ENCODE assay signal across 9 mouse cellular contexts in genomic region chr4:149732800-149733199, GRCm38 (mm10). TPM values are rescaled to one million over a fixed set of nuclear protein-coding genes. Genes with fewer than 3 reads are reported as not detected.
DNase-seq lines count a peak whose midpoint lies in the region; ATAC-seq and TF ChIP-seq lines count a peak whose summit lies in the region.
"Had no signal": no experiment of that assay in that cellular context is flagged by ENCODE, and none has a peak within 500 bp of the region (broad histone marks: within the 10 kb centered on the region; RNA-seq: fewer than 3 reads in every experiment).

No protein-coding gene starts in this region.

- no peak for ATAC-seq in kidney, postnatal 0 days (replicated peaks; ENCODE audit: low FRiP score, low read depth)

- peaks cover 14% of the 10 kb centered on the region for H3K36me3 ChIP-seq in kidney, postnatal 0 days (ENCODE audit: insufficient read depth, low read length)

- H3K4me3 ChIP-seq in kidney, postnatal 0 days (replicated peaks; ENCODE audit: low read depth, low read length), result no peak overlapping the region

- H3K27me3 ChIP-seq in kidney, postnatal 0 days (ENCODE audit: insufficient read depth, low read length), result no peaks in the 10 kb centered on the region

- peak overlapping the region; percentile 31; the same call in 1 of the 2 replicates for H3K27ac ChIP-seq in kidney, postnatal 0 days

- 41% methylated on average over 10 of the region's 10 CpGs for WGBS in kidney, postnatal 0 days

- H3K4me1 ChIP-seq in kidney, postnatal 0 days (replicated peaks; ENCODE audit: insufficient read depth, low read length), result peaks cover 29% of the 10 kb centered on the region

- TF ChIP-seq CTCF in kidney, postnatal 0 days (IDR thresholded peaks at IDR 0.05; ENCODE audit: low read depth), result no peak

- 0 out of 2 replicates have a peak overlapping the region, but pooled peaks have one; percentile 4 for H3K9ac ChIP-seq in kidney, postnatal 0 days (ENCODE audit: low read depth, low read length)

- H3K4me2 ChIP-seq in kidney, postnatal 0 days (ENCODE audit: low read length), result no peak overlapping the region

- H3K9me3 ChIP-seq in kidney, postnatal 0 days (replicated peaks; ENCODE audit: low read length), result no peaks in the 10 kb centered on the region

- peak; percentile 22 for DNase-seq in adrenal gland, adult 2 months
- DNase-seq in adrenal gland, adult 18-20 months (ENCODE audit: low spot score in 2 of 2), result no peak
- DNase-seq in kidney, postnatal 0 days (ENCODE audit: low spot score), result peak; percentile 70
- DNase-seq in kidney, adult 11 months, result no peak
- DNase-seq in heart, adult 18-20 months, result peak; percentile 60 to 76
- peak; percentile 38 to 60 for DNase-seq in kidney, postnatal 36 days
- no peak for DNase-seq in layer of hippocampus, postnatal 36 days
- no peak for DNase-seq in embryo, embryonic 10 days (ENCODE audit: low spot score)
- DNase-seq: left cerebral cortex, postnatal 4 days had no signal

RNA-seq across cellular contexts. Expression of gene Tmem201, which starts 5.0 kb away (rescaled TPM):
- 10 to 100 TPM; 30.0 to 31.0 TPM for total RNA-seq in adrenal gland, adult 2 months (2021)
- 85.3 and 95.4 TPM in 2 replicates for polyA plus RNA-seq in adrenal gland, adult 2 months (2012; rRNA removed)
- total RNA-seq in adrenal gland, adult 18-20 months (2021), result 10 to 100 TPM; 27.8 to 29.0 TPM
- 22.3 and 23.5 TPM in 2 replicates for polyA plus RNA-seq in kidney, postnatal 0 days (2015; fragmentation: Nextera tagmentation; extraction: Ambion mirVana)
- 10 to 100 TPM; 85.2 to 90.5 TPM for total RNA-seq in heart, adult 18-20 months (2021)
- total RNA-seq in layer of hippocampus, postnatal 36 days (2021), result 10 to 100 TPM; 64.9 to 67.5 TPM

RNA-seq across cellular contexts. Expression of gene Pik3cd, which starts 30.4 kb away (rescaled TPM):
- total RNA-seq in adrenal gland, adult 2 months (2021), result 1 to 10 TPM; 6.1 to 6.2 TPM
- polyA plus RNA-seq in adrenal gland, adult 2 months (2012; rRNA removed), result 4.2 and 5.0 TPM in 2 replicates
- total RNA-seq in adrenal gland, adult 18-20 months (2021), result 1 to 10 TPM; 3.8 to 6.5 TPM
- 3.6 and 3.8 TPM in 2 replicates for polyA plus RNA-seq in kidney, postnatal 0 days (2015; fragmentation: Nextera tagmentation; extraction: Ambion mirVana)
- 1 to 10 TPM; 3.5 to 5.6 TPM for total RNA-seq in heart, adult 18-20 months (2021)
- total RNA-seq in layer of hippocampus, postnatal 36 days (2021), result 10 to 100 TPM; 20.8 to 25.0 TPM

RNA-seq across cellular contexts. Expression of gene Slc25a33, which starts 41.3 kb away (rescaled TPM):
- total RNA-seq in adrenal gland, adult 2 months (2021), result 10 to 100 TPM; 18.7 to 26.7 TPM
- 29.0 and 43.2 TPM in 2 replicates for polyA plus RNA-seq in adrenal gland, adult 2 months (2012; rRNA removed)
- total RNA-seq in adrenal gland, adult 18-20 months (2021), result 10 to 100 TPM; 16.3 to 24.3 TPM
- polyA plus RNA-seq in kidney, postnatal 0 days (2015; fragmentation: Nextera tagmentation; extraction: Ambion mirVana), result 15.1 and 15.2 TPM in 2 replicates
- total RNA-seq in heart, adult 18-20 months (2021), result 10 to 100 TPM; 22.7 to 25.7 TPM
- total RNA-seq in layer of hippocampus, postnatal 36 days (2021), result 10 to 100 TPM; 33.0 to 36.4 TPM

Comparison
In these comparisons a context has a peak if more than half of its experiments do, and no peak if none do; other contexts are left out.
1. DNase-seq: peak in adrenal gland, adult 2 months (single experiment), kidney, postnatal 0 days (single experiment), heart, adult 18-20 months (2 of 2) and kidney, postnatal 36 days (2 of 2); none in adrenal gland, adult 18-20 months (0 of 2), kidney, adult 11 months (single experiment), layer of hippocampus, postnatal 36 days (0 of 2) and embryo, embryonic 10 days (single experiment).